Mouse (Mus musculus): ENCODE data around the gene Arhgef28.

Arhgef28 gene

DNA sequence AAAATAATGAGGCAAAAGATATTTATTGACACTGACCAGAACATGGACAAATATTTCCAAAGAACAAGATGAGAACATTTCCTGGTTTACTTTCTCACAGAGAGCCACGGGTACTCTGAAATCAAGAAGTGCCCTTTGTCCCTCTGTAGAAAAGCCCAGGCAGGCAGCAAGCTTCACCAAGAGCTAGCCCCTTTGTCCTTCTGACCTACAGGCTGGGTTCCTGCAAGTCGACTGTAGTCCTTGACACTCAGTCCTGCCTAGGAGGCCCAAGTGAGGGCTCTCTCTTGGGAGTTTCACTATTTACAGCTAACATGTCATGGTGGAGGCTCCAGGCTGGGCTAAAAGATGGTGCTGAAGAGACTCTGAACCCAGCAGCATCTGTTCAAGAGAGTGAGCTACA is 307.6 kb downstream of the Arhgef28 start:
- DNase-seq, result no peak

GRCm38 (mm10) chr13:97893031-97893825 is 313.0 kb downstream of the Arhgef28 start:
- no peak for DNase-seq

DNA sequence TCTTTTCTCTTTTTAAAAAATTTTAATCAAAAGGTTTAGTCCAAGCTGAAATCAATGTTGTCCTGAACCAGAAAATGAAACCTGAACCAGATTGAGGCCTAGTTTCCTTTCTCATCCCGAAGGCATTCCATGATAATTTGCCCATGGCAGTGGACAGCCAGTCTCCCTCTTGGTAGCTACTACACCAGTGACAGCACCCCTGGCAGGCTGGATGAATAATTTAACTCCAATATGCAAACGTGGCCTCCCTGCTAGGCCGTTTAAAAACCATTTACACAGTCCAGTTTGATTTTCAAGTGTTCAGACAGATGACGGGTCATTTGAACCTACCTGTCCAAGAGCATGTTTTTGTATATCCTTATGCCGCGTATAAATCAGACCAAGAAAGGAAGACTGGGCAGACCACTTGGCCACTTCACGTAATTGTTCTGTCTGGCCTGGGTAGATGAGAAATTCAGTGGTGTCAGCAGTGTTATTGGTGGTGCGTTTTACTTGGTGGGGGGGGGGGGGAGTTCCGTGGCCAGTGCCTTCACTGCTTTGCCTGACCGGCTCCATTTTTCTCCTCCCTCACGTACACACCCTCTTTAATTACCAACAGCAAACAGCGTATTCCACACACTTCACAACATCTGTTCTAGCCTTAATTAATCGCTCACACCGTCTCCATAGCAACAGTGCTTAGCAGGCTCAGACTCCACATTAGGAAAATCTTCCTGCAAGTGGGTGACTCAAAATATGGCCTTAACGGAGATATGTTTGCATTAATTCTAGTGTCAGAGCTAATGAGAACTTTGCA is 314.0 kb downstream of the Arhgef28 start:
- DNase-seq, result no peak

DNA sequence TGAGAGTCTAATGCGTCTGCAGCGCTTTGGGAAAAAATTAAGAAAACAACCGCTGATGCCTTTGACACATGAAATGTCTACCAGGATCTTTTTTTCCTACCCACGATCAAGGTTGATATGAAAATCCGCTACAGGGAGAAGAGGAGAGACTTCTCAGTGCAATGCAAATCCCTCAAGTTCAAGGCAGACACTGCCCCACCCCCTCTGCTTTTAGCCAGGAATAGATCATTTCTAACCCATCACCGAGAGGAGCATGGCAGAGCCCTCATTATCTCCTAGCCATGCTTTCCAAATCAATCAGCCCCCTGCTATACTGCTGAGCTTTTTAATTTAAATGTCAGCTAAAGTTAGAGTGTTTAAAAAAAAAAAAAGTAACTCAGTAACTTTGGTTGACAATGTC is 318.2 kb downstream of the Arhgef28 start:
- DNase-seq, result no peak

DNA sequence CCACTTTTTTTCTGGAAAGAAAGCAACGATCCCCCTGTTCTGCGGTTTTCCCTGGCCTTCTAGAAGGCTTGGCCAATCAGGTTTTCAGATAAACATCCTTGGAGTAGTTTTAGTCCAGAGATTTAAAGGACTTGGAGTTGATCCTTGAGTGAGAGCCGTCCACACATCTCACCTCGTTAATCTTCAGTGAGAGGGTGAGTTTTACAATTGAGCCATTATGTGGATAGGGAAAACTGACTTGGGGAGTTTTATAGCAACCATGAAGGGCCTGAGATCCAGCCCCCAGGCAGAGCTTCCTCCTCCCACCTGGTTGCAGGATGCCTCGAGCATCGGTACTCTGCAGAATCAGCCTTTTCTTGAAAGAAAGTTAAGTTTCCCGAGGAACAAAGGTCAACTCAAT is 318.7 kb downstream of the Arhgef28 start:
- no peak for DNase-seq

DNA sequence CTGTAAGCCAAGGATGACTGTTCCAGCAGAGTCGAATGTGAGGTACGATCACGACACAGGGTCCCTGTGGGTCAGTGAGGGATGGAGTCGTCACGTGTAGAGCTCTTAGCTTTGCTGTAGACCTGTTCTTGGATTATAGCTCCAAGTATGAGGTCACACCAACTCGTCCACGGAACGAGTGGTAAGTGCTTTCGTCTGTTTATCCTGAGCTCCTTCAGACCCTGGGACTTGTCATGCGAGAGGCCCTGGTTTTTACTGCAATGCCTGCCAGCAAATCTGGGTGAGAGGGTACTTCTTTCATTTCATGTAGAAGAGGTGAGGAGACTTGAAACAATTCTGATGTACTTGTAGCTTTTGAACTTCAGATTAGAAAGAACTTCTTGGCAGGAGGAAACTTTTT is 322.6 kb downstream of the Arhgef28 start:
- no peak for DNase-seq

DNA sequence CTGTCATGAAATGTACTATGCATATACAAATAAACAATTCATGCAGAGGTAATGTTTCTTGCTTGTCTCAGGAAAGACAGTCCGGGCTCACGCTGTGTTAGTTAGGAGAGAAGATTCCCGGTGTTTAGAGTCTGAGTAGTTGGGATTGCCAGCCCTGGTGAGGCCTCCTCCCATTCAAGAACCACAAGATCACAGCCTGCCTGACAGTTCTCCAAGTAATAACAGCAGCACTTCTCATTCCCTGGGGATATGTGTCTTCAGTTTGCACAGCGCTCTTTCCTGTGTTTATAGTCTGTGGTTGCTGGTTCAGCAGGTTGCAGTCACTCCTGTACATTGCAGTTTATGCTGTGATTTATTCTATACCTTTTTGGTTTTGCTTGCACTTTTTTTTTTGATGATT is 329.8 kb downstream of the Arhgef28 start:
- no peak for DNase-seq

DNA sequence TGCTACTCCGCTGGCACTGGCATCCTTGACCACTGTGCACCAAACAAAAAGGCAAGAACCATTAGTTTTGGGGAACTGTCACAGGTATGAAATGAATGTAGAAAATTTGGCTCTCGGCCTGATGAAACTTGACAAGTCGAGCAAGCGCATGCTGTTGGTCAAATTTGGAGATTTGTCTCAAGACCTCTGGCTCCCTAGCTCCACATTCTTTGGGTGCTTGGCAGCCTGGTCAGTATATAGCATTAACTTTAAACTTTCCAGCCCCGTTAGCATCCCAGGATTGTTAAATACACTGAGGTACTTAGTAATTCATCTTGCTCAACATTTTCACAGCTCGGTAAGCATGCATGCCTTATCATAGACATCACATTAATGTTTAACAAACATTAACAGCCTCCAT is 330.2 kb downstream of the Arhgef28 start:
- no peak for DNase-seq

- DNase-seq, result no peak
These were observed 336.8 kb downstream of the Arhgef28 start for GRCm38 (mm10) chr13:97869428-97869827.

DNA sequence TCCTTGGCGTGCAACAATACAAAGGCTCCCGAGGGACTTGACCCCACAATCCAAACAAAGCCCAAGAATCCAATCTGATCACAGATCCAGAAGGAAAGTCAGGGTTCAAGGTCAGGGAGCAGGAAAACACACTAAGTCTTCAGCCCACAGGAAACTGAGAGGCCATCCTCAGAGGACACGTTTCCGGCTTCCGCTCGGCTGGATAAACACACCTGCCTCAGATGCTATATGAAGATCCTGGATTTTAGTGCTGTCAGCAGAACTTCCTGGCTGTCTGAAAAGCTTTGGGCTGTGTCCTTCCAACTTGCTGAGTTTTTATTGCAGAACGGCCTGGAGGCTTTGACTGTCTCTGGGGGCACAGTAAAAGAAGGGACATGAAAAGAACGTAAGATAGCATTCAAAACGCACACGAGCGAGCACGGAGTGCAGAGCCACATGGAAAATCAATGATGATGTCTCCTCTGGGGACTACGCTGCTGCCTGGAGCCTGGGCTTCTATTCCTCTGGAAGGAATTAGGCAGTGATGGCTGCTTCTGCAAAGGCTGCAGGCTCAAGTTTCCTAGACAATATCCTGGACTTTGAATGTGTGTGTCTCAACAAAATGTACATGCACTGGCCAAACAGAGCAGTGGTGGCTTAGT is 338.8 kb downstream of the Arhgef28 start:
- DNase-seq, result no peak

- DNase-seq, result no peak
These were observed 347.2 kb downstream of the Arhgef28 start for GRCm38 (mm10) chr13:97859071-97859470.

DNA sequence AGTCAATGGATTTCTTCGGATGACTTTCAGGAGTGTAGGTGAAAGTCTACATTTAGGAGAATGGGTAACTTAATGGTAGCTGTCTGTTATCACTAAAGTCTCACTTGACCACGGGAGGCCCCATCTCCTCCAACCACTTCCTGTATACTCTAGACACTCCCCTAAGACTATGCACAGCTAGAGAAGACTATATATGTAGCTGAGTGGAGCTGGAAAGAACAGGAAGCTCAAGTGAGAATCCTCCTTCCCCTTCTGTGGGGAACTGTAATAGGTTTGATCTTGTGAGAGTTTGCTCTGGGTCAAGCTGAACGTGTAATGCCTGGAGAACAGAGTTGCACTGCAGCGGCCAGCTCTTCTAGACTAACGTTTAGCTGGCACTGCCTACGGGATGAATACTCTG is 348.4 kb downstream of the Arhgef28 start:
- no peak for DNase-seq

DNA sequence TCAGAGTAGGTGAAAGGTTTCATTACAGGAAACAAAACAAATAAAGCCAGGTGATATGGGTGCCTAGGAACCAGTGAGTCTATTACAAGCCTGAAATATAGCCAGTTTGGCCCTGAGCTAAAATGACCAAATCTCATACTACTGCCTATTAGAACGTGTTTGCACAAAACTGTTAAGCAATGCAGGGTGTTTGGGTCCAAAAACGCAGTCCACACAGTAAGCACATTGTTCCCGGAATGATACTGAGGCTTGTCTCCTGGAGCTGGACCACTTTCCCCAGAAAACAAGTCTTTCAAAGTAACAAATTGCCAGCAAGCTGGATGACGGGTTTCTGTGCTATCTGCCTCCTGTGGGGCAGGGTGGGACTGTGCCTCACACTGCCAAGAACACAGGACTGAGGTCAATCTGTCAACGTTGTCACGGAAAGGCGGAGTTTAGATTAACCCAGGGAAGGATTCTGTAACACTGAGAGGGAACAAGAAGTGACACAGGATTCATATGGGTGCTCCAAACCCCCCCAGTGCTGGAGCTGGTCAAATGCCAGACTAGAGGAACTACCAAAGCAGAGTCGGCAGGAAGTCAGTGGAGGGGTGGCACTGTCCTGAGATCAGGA is 352.8 kb downstream of the Arhgef28 start:
- no peak for DNase-seq
